Mouse (Mus musculus) heart, postnatal 4 days (tissue): Measurements from ENCODE around the gene Calcoco1. TPM values are rescaled to one million over a fixed set of nuclear protein-coding genes. Genes with fewer than 3 reads are reported as not detected.
A peak's percentile ranks its signal among the peaks of the same experiment; 100 is the strongest.
"Not testable (repeated sequence)": the region's sequence is repeated elsewhere in the genome, so short reads cannot be mapped to it uniquely, and the experiment has no call there.

Source experiments
- DNase-seq: peaks from one replicate; pipeline ENCODE4 v3.0.0; 2021
- microRNA-seq, 2 experiments: library from miRNA; unstranded; fragments of <30 nt; microRNA quantifications; one replicate each; pipeline ENCODE4 v1.2.0; 2021 to 2022
- total RNA-seq, 2 experiments: library from RNA; stranded (reverse); gene quantifications; 2 replicates each; pipeline ENCODE4 v1.2.3; 2021

Calcoco1 gene
- total RNA-seq, 2 experiments from 2014 or later, result 65.6 to 71.0 TPM

DNA sequence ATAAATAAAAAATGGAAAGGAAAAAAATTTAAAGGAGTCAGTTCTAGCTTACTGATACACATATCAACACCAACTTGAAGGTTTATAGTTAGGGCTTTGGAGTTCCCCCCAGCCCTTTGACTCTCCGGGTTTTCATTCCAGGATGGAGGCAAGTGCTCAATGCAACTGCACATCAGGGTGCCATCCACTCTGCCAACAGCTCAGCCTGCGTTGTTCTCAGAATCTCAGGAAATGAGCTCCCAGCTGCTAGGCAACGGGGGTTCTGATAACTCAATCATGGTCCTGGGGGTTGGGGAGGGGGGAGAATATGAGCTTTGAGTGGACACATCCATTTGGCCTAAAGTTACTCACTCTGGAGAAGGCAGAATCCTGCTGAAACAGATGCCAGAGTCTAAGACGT, 36.2 kb downstream of the Calcoco1 start:
- no peak for DNase-seq

DNA sequence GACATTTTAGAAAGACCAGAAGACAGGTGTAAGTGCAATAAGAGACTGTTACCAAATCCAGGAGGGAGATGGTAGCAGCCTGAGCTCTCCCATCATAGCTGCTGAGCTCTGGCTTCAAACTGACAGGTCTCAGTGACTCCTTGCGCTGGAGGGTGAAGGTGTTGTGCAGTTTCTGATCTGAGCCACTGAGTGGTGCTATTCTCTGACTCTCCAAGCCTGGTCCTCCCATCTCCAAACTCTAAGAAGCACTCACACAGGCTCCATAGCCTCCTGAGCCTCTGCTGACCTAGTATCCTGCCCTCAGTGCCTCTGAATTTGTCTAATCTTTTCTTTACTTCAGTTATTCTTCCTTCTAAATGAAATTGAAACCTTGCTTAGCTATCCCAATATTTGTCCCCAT, 38.3 kb downstream of the Calcoco1 start:
- no peak for DNase-seq

DNA sequence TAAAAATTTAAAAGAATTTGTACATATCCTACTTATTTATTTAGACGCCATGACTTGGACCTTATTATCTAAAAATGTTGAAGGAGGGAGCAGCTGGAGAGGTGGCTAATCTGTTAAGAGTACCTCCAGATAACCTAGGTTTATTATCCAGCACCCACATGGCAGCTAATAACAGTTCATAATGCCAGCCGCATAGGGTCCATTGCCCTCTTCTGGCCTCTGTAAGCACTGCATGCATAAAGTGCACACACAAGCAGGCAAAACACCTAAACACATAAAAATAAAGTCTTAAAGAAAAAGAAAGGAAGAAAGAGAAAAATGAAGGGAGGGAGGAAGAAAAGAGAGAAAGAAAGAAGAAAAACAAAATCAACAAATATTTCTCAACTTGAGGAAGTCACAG, 45.6 kb downstream of the Calcoco1 start:
- DNase-seq, result no peak

DNA sequence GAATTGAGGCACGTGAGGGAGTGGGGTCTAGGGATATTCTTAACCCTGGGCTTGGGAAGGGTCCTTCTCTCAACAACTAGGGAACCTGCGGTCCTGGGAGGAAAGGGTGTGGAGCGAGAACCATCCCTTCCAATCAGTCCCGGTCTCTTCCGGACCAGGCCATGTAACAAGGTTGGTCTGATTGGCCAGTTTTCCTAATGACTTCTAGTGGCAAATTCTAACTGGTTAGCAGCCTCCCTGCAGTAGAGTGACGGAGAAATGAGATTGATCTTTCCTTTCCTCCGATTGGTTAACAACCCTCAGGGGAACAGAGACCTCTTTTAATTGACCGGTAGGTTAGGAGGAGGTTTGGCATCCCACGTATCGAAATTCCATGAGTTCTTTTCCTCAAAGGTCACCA, 48.4 kb downstream of the Calcoco1 start:
- DNase-seq, result peak; percentile 64

DNA sequence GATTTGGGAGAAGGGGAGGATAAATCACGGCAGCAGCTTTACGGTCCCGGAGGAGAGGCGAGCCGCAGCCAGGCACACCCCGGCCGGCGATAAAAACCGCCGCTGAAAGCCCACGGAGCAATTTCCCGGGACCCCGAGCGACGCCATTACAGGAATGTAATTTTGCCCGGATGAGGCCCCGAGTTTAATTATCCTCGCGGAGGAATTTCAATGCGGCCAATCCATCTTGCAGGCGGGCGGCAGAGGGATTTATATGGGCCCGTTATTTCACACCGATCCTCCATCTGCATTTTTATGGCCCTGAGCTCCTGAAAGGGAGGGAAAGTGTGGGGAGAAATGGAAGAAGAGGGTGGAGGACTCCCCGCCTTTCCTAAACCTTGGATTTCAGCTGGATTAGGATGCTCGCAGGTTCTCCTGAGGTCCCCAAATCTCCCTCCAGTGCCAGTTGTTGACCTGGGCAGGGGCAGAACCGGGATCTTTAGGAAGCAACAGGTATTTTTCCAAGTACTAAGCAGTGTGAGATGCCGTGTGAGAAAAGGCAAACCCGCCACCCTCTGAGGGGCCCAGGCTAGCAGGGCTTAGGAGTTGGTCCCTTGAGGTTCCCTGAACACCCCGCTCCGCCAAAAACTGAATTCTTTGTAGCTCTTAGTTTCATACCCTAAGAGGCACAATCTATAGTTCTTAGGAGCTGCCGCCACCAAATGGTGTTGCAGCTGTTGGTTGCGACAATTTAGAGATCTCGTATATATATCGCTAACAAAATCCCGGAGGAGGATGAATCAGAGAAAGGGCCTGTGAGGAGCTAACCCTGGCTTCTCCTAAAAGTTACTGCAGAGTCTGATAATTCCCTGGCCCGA, 49.5 kb downstream of the Calcoco1 start, which contains the start of gene Atp5g2:
Atp5g2 (minus strand) TSS at position 138 of the 857 bp plus-strand sequence.
- DNase-seq, result peak; percentile 58

GRCm38 (mm10) chr15:102671721-102672214, 50.2 kb downstream of the Calcoco1 start:
- DNase-seq, result peak; percentile 91

DNA sequence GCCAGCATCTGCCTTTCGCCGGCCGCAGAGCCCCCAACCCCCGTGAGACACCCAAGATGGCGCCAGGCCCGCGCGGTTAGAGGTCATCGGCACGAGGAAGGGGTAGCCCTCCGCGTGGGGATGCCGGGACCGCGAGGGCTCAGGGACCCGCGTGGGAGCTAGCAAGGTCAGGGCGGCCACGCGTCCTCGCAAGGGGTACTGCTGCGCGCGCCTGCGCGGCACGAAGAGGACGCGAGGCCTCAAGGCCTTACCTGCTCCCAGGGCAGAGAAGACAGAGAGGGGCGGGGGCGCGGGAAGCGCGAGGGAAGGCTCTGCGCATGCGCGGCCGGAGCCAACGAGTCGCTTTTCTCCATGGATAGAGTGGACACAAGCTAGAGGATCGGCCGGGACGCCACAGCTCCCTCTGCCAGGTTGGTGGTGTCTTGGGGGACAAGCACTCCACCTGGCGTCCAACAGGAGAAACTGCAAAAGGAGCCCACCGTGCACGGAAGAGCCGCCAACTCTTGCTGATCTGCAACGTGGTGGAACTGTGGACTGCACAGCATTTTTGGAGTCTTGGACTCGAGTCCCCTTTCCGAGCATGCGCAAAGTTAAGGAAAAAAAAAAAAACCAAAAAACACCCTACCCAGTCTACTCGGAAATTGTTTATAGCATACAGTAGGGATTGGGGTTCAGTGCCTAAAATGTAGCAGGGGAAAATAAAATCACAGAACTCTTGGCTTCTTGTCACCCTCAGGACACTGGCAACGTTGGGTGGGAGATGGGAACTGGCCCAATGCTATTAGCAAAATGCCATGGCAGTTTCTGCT, 51.0 kb downstream of the Calcoco1 start:
- peak; percentile 98 for DNase-seq

DNA sequence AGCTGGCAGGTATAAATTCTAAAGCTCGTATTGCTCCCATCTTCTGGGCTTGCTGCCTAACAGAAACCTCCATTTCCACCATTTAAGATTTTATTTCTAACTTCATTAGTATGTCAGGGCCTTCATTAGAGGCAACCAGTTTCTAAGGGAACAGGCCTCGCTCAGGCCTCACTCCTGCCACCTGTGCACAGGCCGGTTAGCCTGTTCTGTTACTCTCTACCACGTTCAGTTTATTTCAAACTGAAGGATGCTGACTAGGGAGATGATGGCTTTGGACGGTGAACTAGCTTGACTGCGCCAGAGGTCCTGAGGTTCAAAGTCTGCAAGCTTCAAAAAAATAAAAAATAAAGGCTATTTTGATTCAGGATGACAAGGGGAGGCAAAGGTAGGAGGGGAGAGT, 51.7 kb downstream of the Calcoco1 start:
- DNase-seq, result peak; percentile 29

- DNase-seq, result no peak
Measured at GRCm38 (mm10) chr15:102669571-102669970, 52.4 kb downstream of the Calcoco1 start.

DNA sequence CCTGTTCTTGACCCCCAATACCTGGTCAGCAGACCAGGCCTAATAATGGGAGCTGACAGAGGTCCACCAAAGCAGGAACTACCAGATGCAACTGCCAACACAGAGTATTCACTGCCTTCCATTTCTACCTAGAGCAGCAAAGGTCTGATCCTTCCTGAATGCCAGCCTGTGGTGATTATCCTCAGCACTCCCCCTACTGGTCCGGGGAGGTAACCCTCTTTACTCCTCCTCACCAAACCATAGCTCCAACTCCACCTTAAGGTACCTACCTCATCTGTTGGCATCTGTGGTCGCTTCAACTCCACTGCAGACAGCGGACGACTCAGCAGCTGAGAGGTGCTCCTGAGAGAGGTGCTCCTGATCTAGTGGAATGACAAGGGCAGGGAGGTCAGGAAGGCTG, 56.5 kb downstream of the Calcoco1 start:
- peak; percentile 76 for DNase-seq

DNA sequence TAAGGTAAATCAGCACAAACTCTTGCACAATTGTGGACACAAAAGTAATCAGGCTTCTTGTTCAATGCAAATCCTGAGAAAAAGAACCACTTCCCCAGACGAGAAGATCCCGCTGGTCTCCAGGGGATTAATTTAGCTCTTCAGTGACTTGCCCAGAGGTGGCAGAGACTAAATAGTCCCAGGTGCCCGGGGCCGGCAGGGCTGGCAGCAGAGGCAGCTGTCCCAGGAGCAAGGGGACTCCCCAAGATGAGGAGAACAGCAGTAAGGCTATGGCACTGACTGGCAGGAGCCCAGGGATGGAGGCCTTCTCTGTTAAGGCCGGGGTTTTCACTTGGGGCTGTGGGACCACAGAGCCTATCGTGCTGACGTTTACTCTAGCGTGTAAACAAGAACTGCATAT, 58.2 kb downstream of the Calcoco1 start:
- DNase-seq, result no peak

DNA sequence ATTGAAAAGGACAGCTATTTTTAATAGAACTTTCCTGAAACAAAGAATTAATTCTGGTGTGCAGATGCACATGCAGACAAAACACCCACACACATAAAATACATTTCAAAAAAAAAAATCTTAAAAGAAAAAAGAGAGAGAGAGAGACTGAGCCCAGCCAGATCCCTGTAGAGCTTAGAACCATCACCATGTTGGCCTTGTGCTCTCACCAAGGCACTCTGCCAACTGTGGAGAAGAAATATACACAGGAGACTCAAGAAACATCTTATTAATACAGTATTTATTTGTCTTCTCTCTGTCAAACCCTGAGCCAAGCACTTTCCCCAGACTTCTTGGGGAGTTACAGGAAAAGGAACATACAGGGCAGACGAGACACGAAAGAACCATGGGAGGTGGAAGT, 59.4 kb downstream of the Calcoco1 start:
- DNase-seq, result not testable (repeated sequence)

- peak; percentile 23 for DNase-seq
Measured at GRCm38 (mm10) chr15:102657926-102658381, 64.0 kb downstream of the Calcoco1 start.

Small RNAs within 50 kb of the gene (microRNA-seq; reads per million reads assigned to microRNA genes)
- 0 to 0.41 reads per million in 2 experiments for gene Mir688

Other genes starting within 250 kb of the Calcoco1 start
- 1 to 10 TPM in 1 of 2 experiments, not detected in 1; 7.3 TPM for gene Gm10337, start 218.5 kb downstream of the Calcoco1 start, total RNA-seq
- gene Map3k12, start 205.1 kb downstream of the Calcoco1 start, total RNA-seq, result 1 to 10 TPM; 5.4 to 6.1 TPM
- gene Tarbp2, start 204.0 kb downstream of the Calcoco1 start, total RNA-seq, result 10 to 100 TPM; 58.6 to 58.9 TPM
- gene Npff, start 197.2 kb downstream of the Calcoco1 start, total RNA-seq, result 1 to 10 TPM; 2.6 to 3.0 TPM
- 1 to 10 TPM in 1 of 2 experiments, not detected in 1; 1.9 TPM for gene Gm28047, start 97.1 kb downstream of the Calcoco1 start, total RNA-seq
- gene Atf7, start 96.7 kb downstream of the Calcoco1 start, total RNA-seq, result 10 to 100 TPM; 68.7 to 69.2 TPM
- 10 to 100 TPM; 34.9 to 35.2 TPM for gene Atp5g2, start 49.8 kb downstream of the Calcoco1 start, total RNA-seq
- not detected for gene Hoxc13, start 198.9 kb upstream of the Calcoco1 start, total RNA-seq
- not detected for gene Hoxc12, start 214.6 kb upstream of the Calcoco1 start, total RNA-seq
- gene Hoxc11, start 232.2 kb upstream of the Calcoco1 start, total RNA-seq, result not detected
- gene Hoxc10, start 244.6 kb upstream of the Calcoco1 start, total RNA-seq, result not detected
- not detected for gene Hoxc5, start 245.3 kb upstream of the Calcoco1 start, total RNA-seq